Mouse (Mus musculus) ES-Bruce4 (cell line): ENCODE measurements around the gene Itsn1.

ENCODE experiments used
- CTCF ChIP-seq: IDR thresholded peaks from one replicate; pipeline ENCODE4 v1.8.1; 2011; ENCODE audit warnings: low read depth, low read length
- EP300 ChIP-seq: IDR thresholded peaks from 2 replicates; pipeline ENCODE4 v1.6.1; 2011; ENCODE audit warnings: low read depth, low read length; ENCODE audit not compliant: insufficient read depth
- POLR2A ChIP-seq: IDR thresholded peaks from one replicate; pipeline ENCODE4 v1.8.1; 2011; ENCODE audit warnings: low read length; ENCODE audit not compliant: insufficient read depth

- TF ChIP-seq CTCF (no peak), POLR2A (no peak), EP300 (no peak)
These were observed 7.2 kb downstream of the Itsn1 start for GRCm38 (mm10) chr16:91736046-91736816.
